Mouse (Mus musculus) embryonic fibroblast, embryonic 13.5 days (primary cell): ENCODE results near the gene Lpo.

Experiments used
- CTCF ChIP-seq: IDR thresholded peaks from 2 replicates; pipeline ENCODE4 v1.5.1; 2011; ENCODE audit warnings: mild to moderate bottlenecking, control low read depth, low read length, moderate library complexity, borderline replicate concordance; ENCODE audit not compliant: insufficient read depth
- POLR2A ChIP-seq: IDR thresholded peaks from 2 replicates; pipeline ENCODE4 v1.6.1; 2011; ENCODE audit warnings: low read depth, mild to moderate bottlenecking, control low read depth, low read length, moderate library complexity

DNA sequence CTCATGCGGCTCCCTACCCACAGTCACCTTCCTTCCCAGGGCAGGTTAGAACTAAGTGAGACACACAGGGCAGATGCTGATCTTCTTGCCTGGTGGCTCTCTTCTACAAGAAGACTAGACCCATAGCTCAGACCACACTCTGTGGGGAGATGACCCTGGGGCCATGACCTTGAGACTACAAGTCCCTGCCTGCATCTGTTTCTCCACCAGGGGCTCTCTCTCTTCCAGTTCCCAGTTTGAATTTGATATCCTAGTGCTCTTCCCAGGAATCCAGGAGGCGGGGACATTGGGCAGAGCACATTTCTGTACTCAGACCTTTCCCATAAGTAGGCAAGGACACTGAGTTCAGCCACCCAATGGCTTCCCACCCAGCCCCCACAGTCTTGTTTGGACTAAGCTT lies 42.0 kb upstream of the Lpo start:
- TF ChIP-seq CTCF (no peak), POLR2A (no peak)
